Mouse (Mus musculus) liver, embryonic 13.5 days (tissue): ENCODE data around the gene Amfr. TPM values are rescaled to one million over a fixed set of nuclear protein-coding genes. Genes with fewer than 3 reads are reported as not detected.

Experiments used
- ATAC-seq: fragments of 200-750 bp; cut with Nextera tagmentation; 2 replicates; pipeline ENCODE4 v1.8.0; 2017; ENCODE audit warnings: low read depth, mild to moderate bottlenecking, moderate number of reproducible peaks, moderate library complexity
- DNase-seq: peaks from one replicate; pipeline ENCODE4 v3.0.0; 2022
- H3K27ac ChIP-seq: fragments of 300-500 bp; sonication (generic); 2 replicates; pipeline ENCODE4 v1.5.1; 2015; ENCODE audit warnings: moderate library complexity, mild to moderate bottlenecking, inconsistent platforms
- H3K27me3 ChIP-seq: fragments of 300-500 bp; sonication (generic); 2 replicates; pipeline ENCODE4 v1.6.1; 2015; ENCODE audit warnings: mild to moderate bottlenecking, inconsistent platforms
- H3K36me3 ChIP-seq: fragments of 300-500 bp; sonication (generic); 2 replicates; pipeline ENCODE4 v1.6.1; 2015; ENCODE audit warnings: mild to moderate bottlenecking, inconsistent platforms
- H3K4me1 ChIP-seq: fragments of 300-500 bp; sonication (generic); replicated peaks from 2 replicates; pipeline ENCODE4 v1.6.1; 2015; ENCODE audit warnings: inconsistent platforms
- H3K4me2 ChIP-seq: fragments of 300-500 bp; sonication (generic); 2 replicates; pipeline ENCODE4 v1.6.1; 2015; ENCODE audit warnings: inconsistent platforms, mild to moderate bottlenecking, moderate library complexity
- H3K4me3 ChIP-seq: fragments of 300-500 bp; sonication (generic); replicated peaks from 2 replicates; pipeline ENCODE4 v1.5.1; 2015; ENCODE audit warnings: mild to moderate bottlenecking, inconsistent platforms
- H3K9ac ChIP-seq: fragments of 300-500 bp; sonication (generic); 2 replicates; pipeline ENCODE4 v1.6.1; 2015; ENCODE audit warnings: mild to moderate bottlenecking, inconsistent platforms
- H3K9me3 ChIP-seq: fragments of 300-500 bp; sonication (generic); replicated peaks from 2 replicates; pipeline ENCODE4 v1.6.1; 2016; ENCODE audit warnings: inconsistent platforms
- WGBS: fragments of 180-500 bp; shearing (Covaris S2); methylation state at CpG from one replicate; pipeline ENCODE4 v1.1.7; 2015; ENCODE audit not compliant: insufficient replicate concordance; 5-methylcytosine and 5-hydroxymethylcytosine counted together
- polyA plus RNA-seq: library from polyadenylated mRNA; unstranded; fragments of >200 nt; fragmentation: Nextera tagmentation; extraction: Ambion mirVana; gene quantifications from 2 replicates; pipeline ENCODE4 v1.2.1, GENCODE M21; 2015

Gene Amfr
- polyA plus RNA-seq, 1 experiment from 2014 or later, result 44.1 TPM

DNA sequence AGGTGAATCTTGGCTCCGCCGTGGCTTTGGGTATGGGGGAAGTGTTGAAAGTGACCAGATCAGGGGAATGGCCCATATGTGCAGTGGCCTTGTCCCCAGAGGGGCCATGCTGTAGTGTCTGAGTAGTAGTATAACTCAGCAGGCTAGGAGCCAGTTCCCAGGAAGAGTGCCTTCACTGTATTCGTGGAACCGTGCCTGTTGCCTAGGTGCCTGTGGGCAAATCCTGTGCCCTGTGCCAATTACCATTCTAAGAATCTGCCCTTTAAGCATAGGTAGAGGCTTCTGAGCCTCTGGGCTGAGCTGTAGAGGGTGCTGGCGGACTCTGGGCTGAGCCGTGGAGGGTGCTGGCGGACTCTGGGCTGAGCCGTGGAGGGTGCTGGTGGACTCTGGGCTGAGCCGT lies 54.2 kb downstream of the Amfr start:
- DNase-seq (no peak), ATAC-seq (no peak)
- no peak overlapping the region for H3K9ac ChIP-seq
- H3K9me3 ChIP-seq, result no peaks in the 10 kb centered on the region
- WGBS, result 74% methylated on average over 9 of the region's 9 CpGs
- H3K27ac ChIP-seq, result no peak overlapping the region
- no peak overlapping the region for H3K4me2 ChIP-seq
- H3K36me3 ChIP-seq, result no peaks in the 10 kb centered on the region
- no peak overlapping the region for H3K4me3 ChIP-seq
- no peaks in the 10 kb centered on the region for H3K4me1 ChIP-seq
- no peaks in the 10 kb centered on the region for H3K27me3 ChIP-seq

DNA sequence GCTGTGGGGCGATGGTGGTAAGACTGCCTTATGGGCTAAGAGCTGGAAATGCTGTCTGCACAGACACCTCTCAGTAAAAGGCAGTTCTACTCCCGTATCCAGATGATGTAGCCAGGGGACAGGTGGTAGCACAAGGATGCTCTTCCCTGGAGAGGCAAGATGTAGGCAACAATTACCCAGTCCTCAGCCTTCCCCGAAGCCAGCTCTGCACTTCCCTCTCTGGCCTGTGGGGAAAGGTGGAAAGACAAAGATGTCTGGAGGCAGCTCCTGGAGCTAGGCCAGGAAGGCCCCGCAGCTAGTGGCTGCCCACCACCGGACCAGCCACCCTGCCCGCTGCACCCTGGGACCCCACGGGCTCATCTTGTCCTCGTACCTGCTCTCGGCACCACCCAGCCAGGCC lies 60.1 kb downstream of the Amfr start:
- 70% methylated on average over 9 of the region's 9 CpGs for WGBS
- H3K4me2 ChIP-seq, result no peak overlapping the region
- no peak for DNase-seq
- no peak overlapping the region for H3K9ac ChIP-seq
- no peaks in the 10 kb centered on the region for H3K27me3 ChIP-seq
- no peaks in the 10 kb centered on the region for H3K4me1 ChIP-seq
- no peak overlapping the region for H3K4me3 ChIP-seq
- ATAC-seq, result no peak
- no peaks in the 10 kb centered on the region for H3K9me3 ChIP-seq
- no peak overlapping the region for H3K27ac ChIP-seq
- no peaks in the 10 kb centered on the region for H3K36me3 ChIP-seq

DNA sequence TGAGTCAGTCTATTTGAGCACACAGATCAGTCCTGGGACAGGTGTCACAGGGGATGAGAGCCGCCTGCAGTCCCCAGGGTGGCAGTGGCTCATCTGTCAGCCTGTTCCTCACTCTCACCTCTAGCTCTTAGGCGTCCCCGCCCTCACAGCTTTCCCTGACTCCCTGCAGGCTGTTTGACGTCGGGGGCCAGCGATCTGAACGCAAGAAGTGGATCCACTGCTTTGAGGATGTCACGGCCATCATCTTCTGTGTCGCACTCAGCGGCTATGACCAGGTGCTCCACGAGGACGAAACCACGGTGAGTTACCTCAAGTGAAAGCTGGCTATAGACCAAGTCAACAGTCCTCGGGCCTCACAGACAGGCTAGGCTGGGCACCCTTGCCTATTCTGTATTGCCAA lies 62.5 kb downstream of the Amfr start:
- 70% methylated on average over 14 of the region's 14 CpGs for WGBS
- H3K9ac ChIP-seq, result no peak overlapping the region
- H3K4me1 ChIP-seq, result no peaks in the 10 kb centered on the region
- H3K36me3 ChIP-seq, result no peaks in the 10 kb centered on the region
- H3K27ac ChIP-seq, result no peak overlapping the region
- ATAC-seq (no peak), DNase-seq (no peak)
- H3K4me2 ChIP-seq, result no peak overlapping the region
- H3K4me3 ChIP-seq, result no peak overlapping the region
- no peaks in the 10 kb centered on the region for H3K9me3 ChIP-seq
- no peaks in the 10 kb centered on the region for H3K27me3 ChIP-seq

DNA sequence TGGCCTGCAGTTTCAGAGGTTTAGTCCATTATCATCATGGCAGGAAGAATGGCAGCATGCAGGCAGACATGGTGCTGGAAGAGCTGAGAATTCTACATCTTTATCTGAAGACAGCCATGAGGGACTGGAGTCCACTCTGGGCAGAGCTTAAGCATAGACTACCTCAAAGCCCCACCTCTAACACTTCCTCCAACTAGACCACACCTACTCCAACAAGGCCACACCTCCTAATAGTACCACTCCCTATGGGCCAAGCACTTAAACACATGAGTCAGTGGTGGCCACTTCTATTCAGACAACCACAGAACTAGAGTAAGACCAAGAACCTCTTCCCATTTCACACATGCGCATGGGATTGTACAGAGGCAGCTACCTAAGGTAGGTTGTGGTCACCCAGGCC lies 66.2 kb downstream of the Amfr start:
- ATAC-seq, result peak; percentile 55; the same call in 1 of the 2 replicates

DNA sequence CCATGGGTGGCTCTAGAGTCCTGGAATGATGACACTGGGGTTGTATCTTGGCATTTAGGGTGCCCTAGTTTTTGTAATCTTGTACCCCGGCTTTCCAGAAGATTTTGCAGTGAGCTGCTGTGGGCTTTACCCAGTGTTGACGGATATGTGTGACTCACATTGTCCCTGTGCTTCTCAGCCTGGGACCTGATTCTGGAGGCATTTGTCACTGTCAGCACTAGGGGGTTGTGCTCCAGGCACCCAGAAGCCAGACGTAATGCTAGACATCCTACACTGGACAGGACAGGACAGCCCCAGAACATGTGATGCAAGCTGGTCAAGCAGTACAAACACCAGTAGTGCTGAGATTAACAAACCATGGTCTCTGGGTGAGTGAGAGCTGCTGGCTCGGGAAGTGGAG lies 66.9 kb downstream of the Amfr start:
- Histone ChIP-seq H3K27me3 (no peaks in the 10 kb centered on the region), H3K4me1 (no peaks in the 10 kb centered on the region), H3K4me3 (no peak overlapping the region), H3K9ac (no peak overlapping the region), H3K36me3 (no peaks in the 10 kb centered on the region), H3K27ac (no peak overlapping the region), H3K4me2 (no peak overlapping the region), H3K9me3 (no peaks in the 10 kb centered on the region)
- ATAC-seq (no peak), DNase-seq (no peak)
- WGBS, result 61% methylated on average over 4 of the region's 4 CpGs

More for the DNA sequence above, 66.2 kb downstream of the Amfr start:
- Histone ChIP-seq H3K27ac (no peak overlapping the region), H3K9ac (no peak overlapping the region), H3K4me3 (no peak overlapping the region), H3K27me3 (no peaks in the 10 kb centered on the region), H3K9me3 (no peaks in the 10 kb centered on the region), H3K4me1 (no peaks in the 10 kb centered on the region), H3K36me3 (no peaks in the 10 kb centered on the region), H3K4me2 (no peak overlapping the region)
- WGBS, result 78% methylated on average over 1 of the region's 1 CpGs
- no peak for DNase-seq

- Histone ChIP-seq H3K9me3 (no peaks in the 10 kb centered on the region), H3K9ac (no peak overlapping the region), H3K4me2 (no peak overlapping the region), H3K4me1 (no peaks in the 10 kb centered on the region), H3K4me3 (no peak overlapping the region), H3K27me3 (no peaks in the 10 kb centered on the region), H3K27ac (no peak overlapping the region), H3K36me3 (no peaks in the 10 kb centered on the region)
- 40% methylated on average over 4 of the region's 4 CpGs for WGBS
- ATAC-seq (no peak), DNase-seq (no peak)
Measured at GRCm38 (mm10) chr8:93941636-93942054, 71.0 kb downstream of the Amfr start.

DNA sequence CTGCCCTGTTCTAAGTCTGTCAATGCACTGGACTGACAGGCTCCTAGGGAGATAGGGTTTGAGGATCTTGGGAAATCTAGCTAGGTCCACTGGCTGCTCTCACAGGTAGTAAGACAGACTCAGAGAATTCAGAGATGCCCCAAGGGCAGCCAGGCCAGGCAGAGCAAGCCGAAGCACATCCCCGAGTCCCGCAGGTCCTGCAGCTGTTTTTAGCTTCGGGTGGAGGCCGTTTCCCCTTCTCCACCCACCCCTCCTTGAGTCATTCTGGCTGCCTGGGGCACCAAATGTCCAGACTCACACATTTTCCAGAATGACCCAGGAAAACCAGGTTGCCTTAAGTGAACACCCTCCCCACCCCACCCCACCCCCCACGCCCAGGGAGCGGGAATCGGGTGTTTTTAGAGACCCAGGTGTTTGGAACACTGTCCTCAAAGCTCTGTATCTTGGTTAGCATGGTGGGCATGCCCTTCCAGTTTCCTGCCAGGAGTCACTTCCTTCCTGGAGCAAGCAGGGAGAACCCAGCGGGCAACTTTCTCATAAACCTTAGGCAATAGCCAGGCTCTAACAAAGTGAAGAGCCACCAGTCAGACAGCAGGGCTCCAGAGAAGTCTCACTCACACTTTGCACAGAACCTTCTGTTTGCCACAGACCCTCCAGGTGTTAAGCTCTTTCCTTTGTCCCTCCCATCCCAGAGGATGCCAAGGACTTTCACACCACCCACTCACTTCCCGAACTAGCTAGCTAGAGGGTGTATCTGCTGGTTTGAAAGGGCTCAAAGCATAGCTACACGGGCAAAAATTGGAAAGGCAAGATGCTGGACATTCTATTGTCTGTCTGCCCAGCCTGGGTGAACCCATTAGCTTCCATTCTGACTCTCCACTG lies 71.9 kb downstream of the Amfr start:
- 40% methylated on average over 11 of the region's 11 CpGs for WGBS
- no peaks in the 10 kb centered on the region for H3K36me3 ChIP-seq
- DNase-seq, result no peak
- no peaks in the 10 kb centered on the region for H3K9me3 ChIP-seq
- H3K9ac ChIP-seq, result no peak overlapping the region
- no peak for ATAC-seq
- H3K4me1 ChIP-seq, result no peaks in the 10 kb centered on the region
- no peak overlapping the region for H3K27ac ChIP-seq
- no peaks in the 10 kb centered on the region for H3K27me3 ChIP-seq
- no peak overlapping the region for H3K4me3 ChIP-seq
- no peak overlapping the region for H3K4me2 ChIP-seq

DNA sequence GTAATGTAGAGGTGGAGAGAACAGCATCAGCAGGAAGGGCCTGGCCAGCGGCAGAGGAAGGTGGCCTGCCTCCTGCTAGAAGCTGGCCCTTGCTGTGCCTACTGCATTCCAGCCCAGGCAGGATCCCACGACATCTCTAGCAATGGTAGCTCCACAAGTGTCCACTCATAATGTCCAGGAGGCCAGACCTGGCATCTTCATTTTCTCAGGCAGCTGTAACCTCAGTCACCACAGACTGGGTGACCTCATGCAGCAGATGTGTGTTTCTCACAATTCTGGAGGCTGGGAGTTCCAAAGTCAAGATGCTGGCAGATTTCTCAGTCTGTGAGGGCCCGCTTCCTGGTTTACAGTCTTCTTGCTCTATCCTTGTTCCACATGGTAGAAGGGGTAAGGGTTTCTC lies 74.4 kb downstream of the Amfr start:
- H3K4me3 ChIP-seq, result no peak overlapping the region
- H3K9ac ChIP-seq, result no peak overlapping the region
- no peaks in the 10 kb centered on the region for H3K36me3 ChIP-seq
- no peak overlapping the region for H3K4me2 ChIP-seq
- ATAC-seq (no peak), DNase-seq (no peak)
- no peaks in the 10 kb centered on the region for H3K9me3 ChIP-seq
- no peaks in the 10 kb centered on the region for H3K27me3 ChIP-seq
- H3K4me1 ChIP-seq, result no peaks in the 10 kb centered on the region
- no peak overlapping the region for H3K27ac ChIP-seq
- WGBS, result 63% methylated on average over 3 of the region's 3 CpGs

GRCm38 (mm10) chr8:93933288-93933687 lies 79.4 kb downstream of the Amfr start:
- Histone ChIP-seq H3K27me3 (no peaks in the 10 kb centered on the region), H3K9me3 (no peaks in the 10 kb centered on the region), H3K36me3 (no peaks in the 10 kb centered on the region), H3K9ac (no peak overlapping the region), H3K4me3 (no peak overlapping the region), H3K27ac (no peak overlapping the region), H3K4me2 (no peak overlapping the region), H3K4me1 (no peaks in the 10 kb centered on the region)
- no peak for DNase-seq
- ATAC-seq, result no peak
- WGBS, result 50% methylated on average over 2 of the region's 2 CpGs

GRCm38 (mm10) chr8:93932873-93933272 lies 79.8 kb downstream of the Amfr start:
- ATAC-seq, result peak; percentile 53; the same call in 1 of the 2 replicates
- no peaks in the 10 kb centered on the region for H3K9me3 ChIP-seq
- WGBS, result 15% methylated on average over 6 of the region's 6 CpGs
- peak; percentile 46 for DNase-seq
- no peak overlapping the region for H3K27ac ChIP-seq
- no peaks in the 10 kb centered on the region for H3K4me1 ChIP-seq
- H3K27me3 ChIP-seq, result no peaks in the 10 kb centered on the region
- H3K36me3 ChIP-seq, result no peaks in the 10 kb centered on the region
- no peak overlapping the region for H3K4me2 ChIP-seq
- H3K4me3 ChIP-seq, result no peak overlapping the region
- H3K9ac ChIP-seq, result no peak overlapping the region

- no peak for ATAC-seq
- WGBS, result 60% methylated on average over 6 of the region's 6 CpGs
- no peaks in the 10 kb centered on the region for H3K9me3 ChIP-seq
- no peak overlapping the region for H3K4me3 ChIP-seq
- no peak for DNase-seq
- H3K9ac ChIP-seq, result no peak overlapping the region
- H3K27me3 ChIP-seq, result no peaks in the 10 kb centered on the region
- no peaks in the 10 kb centered on the region for H3K4me1 ChIP-seq
- H3K36me3 ChIP-seq, result no peaks in the 10 kb centered on the region
- H3K4me2 ChIP-seq, result no peak overlapping the region
- no peak overlapping the region for H3K27ac ChIP-seq
Measured at GRCm38 (mm10) chr8:93931336-93931735, 81.3 kb downstream of the Amfr start.

DNA sequence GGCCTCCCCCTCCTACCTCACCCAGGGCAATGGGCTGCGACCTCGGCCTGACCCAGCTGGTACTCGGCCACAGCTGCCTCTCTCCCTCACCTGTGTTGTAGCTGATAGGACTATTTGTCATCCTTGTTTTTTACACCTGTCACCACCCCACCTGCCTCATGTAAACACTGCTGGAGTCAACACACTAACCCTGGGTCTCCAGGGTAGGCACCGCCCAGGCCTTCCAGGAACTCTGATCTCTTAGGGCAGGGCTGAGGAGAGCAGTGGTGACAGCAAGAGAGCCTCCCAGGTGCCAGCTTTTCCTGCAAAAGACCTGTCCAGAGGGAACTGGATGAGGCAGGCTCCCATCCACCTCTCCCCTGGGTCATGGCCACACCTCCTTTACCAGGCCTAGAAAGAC lies 83.4 kb downstream of the Amfr start:
- 79% methylated on average over 4 of the region's 4 CpGs for WGBS
- no peaks in the 10 kb centered on the region for H3K9me3 ChIP-seq
- DNase-seq (no peak), ATAC-seq (no peak)
- H3K9ac ChIP-seq, result no peak overlapping the region
- no peak overlapping the region for H3K27ac ChIP-seq
- no peaks in the 10 kb centered on the region for H3K36me3 ChIP-seq
- no peak overlapping the region for H3K4me3 ChIP-seq
- no peaks in the 10 kb centered on the region for H3K27me3 ChIP-seq
- H3K4me1 ChIP-seq, result no peaks in the 10 kb centered on the region
- no peak overlapping the region for H3K4me2 ChIP-seq
